Mouse (Mus musculus) liver, embryonic 14.5 days (tissue): Measurements from ENCODE around the gene Cenpn.

Experiments
- CTCF ChIP-seq: IDR thresholded peaks from 2 replicates; pipeline ENCODE4 v1.5.1; 2016; ENCODE audit warnings: antibody characterized with exemption, low read depth, control low read depth
- EP300 ChIP-seq: IDR thresholded peaks from 2 replicates; pipeline ENCODE4 v1.6.1; 2016; ENCODE audit warnings: antibody characterized with exemption, low read depth

DNA sequence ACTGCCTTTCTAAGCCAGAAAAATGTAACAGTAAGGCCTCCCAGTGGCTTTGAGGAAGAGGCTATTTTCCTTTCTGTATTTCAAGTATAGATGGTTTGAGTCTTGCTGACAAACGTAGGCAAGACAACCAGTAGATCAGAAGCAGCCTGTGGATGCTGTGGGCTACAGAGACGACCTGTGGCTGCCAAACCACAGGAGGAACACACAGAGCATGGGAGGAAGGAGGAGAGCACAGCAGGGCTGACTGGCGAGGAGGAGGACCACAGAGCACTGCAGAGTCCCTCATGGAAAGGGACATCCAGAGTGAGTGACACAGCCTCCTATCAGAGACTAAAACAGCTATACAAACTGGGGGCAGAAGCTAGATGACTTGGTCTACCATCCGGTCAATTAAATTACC, 16.3 kb upstream of the Cenpn start:
- no peak for TF ChIP-seq CTCF
- TF ChIP-seq EP300: no peak
